Mouse (Mus musculus): Measurements from ENCODE around the gene Olfr1095.

Olfr1095 gene

GRCm38 (mm10) chr2:86851596-86851995, at the start of gene Olfr1095:
TSS of gene Olfr1095 (minus strand) at chr2:86851696.
- DNase-seq, result no peak

GRCm38 (mm10) chr2:86892116-86892515, 40.6 kb upstream of the Olfr1095 start, which contains the start of gene Olfr1097:
TSS of gene Olfr1097 (minus strand) at chr2:86892216.
- DNase-seq, result no peak

GRCm38 (mm10) chr2:86874702-86875101, 23.2 kb upstream of the Olfr1095 start, which contains the start of gene Gm13723:
TSS of gene Gm13723 (minus strand) at chr2:86874802.
- no peak for DNase-seq

- no peak for DNase-seq
Measured at GRCm38 (mm10) chr2:86824363-86824762, 27.1 kb downstream of the Olfr1095 start, which contains the start of gene Olfr1094. TSS of gene Olfr1094 (plus strand) at chr2:86824663.

GRCm38 (mm10) chr2:86809918-86810317, 41.6 kb downstream of the Olfr1095 start, which contains the start of gene Olfr141:
TSS of gene Olfr141 (minus strand) at chr2:86810018.
- DNase-seq, result no peak
